Mouse (Mus musculus) cerebellum, postnatal 36 days (tissue): ENCODE data around the gene Ppfia3.

Experiments
- DNase-seq, 2 experiments: peaks; one replicate each; pipeline ENCODE4 v3.0.0; 2021 to 2022; ENCODE audit warnings: mixed read lengths in 2 of 2

Ppfia3 gene

GRCm38 (mm10) chr7:45309455-45309854, 57.4 kb downstream of the Ppfia3 start:
- DNase-seq, result peak; percentile 67 to 71

GRCm38 (mm10) chr7:45308551-45309240, 58.1 kb downstream of the Ppfia3 start:
- no peak for DNase-seq

- peak; percentile 84 for DNase-seq
Measured at GRCm38 (mm10) chr7:45305275-45305674, 61.5 kb downstream of the Ppfia3 start.

- DNase-seq, result peak in 1 of 2 experiments; percentile 19
Measured at GRCm38 (mm10) chr7:45304869-45305268, 62.0 kb downstream of the Ppfia3 start.

GRCm38 (mm10) chr7:45302626-45303025, 64.2 kb downstream of the Ppfia3 start:
- no peak for DNase-seq

- peak; percentile 79 to 83 for DNase-seq
Measured at GRCm38 (mm10) chr7:45300270-45300669, 66.5 kb downstream of the Ppfia3 start.

GRCm38 (mm10) chr7:45299752-45300151, 67.1 kb downstream of the Ppfia3 start:
- DNase-seq, result peak; percentile 45 to 57

- DNase-seq, result no peak
Measured at GRCm38 (mm10) chr7:45297563-45297962, 69.3 kb downstream of the Ppfia3 start.

- DNase-seq, result no peak
Measured at GRCm38 (mm10) chr7:45296626-45297025, 70.2 kb downstream of the Ppfia3 start.
